Mouse (Mus musculus) bone marrow, adult 2 months (tissue): ENCODE results near the gene Fbxo36. TPM values are rescaled to one million over a fixed set of nuclear protein-coding genes. Genes with fewer than 3 reads are reported as not detected.

Experiments
- H3K27ac ChIP-seq: fragments of 200-500 bp; 2 replicates; pipeline ENCODE4 v1.5.1; 2012; ENCODE audit warnings: low read depth, mild to moderate bottlenecking, control low read depth, inconsistent platforms, low read length; ENCODE audit not compliant: control insufficient read depth, poor library complexity, insufficient read depth
- H3K4me1 ChIP-seq: fragments of 200-500 bp; 2 replicates; pipeline ENCODE4 v1.6.1; 2011; ENCODE audit warnings: low read length; ENCODE audit not compliant: control insufficient read depth, insufficient read depth
- H3K4me3 ChIP-seq: fragments of 200-500 bp; replicated peaks from 2 replicates; pipeline ENCODE3; 2011; ENCODE audit warnings: mild to moderate bottlenecking, low read depth, low read length, control low read depth; ENCODE audit not compliant: control insufficient read depth
- CTCF ChIP-seq: fragments of 200-500 bp; IDR thresholded peaks from 2 replicates; pipeline ENCODE4 v1.5.1; 2011; ENCODE audit warnings: low read length, control low read depth; ENCODE audit not compliant: control insufficient read depth, insufficient read depth
- POLR2A ChIP-seq: fragments of 200-500 bp; IDR thresholded peaks from 2 replicates; pipeline ENCODE4 v1.6.1; 2011; ENCODE audit warnings: low read depth, mild to moderate bottlenecking, control low read depth, low read length, borderline replicate concordance; ENCODE audit not compliant: control insufficient read depth
- WGBS: fragments of 180-500 bp; shearing (Covaris S2); methylation state at CpG from one replicate; pipeline ENCODE4 v1.1.7; 2018; 5-methylcytosine and 5-hydroxymethylcytosine counted together
- polyA plus RNA-seq: library from polyadenylated mRNA; stranded (reverse); fragments of >200 nt; gene quantifications from 2 replicates; pipeline ENCODE4 v1.2.4, GENCODE M21; 2011; ENCODE audit warnings: low replicate concordance; ENCODE audit not compliant: missing spikeins, insufficient read depth, insufficient read length

Fbxo36 gene
- polyA plus RNA-seq, 1 experiment, result 1.7 TPM

GRCm38 (mm10) chr1:84889330-84890004 lies 49.8 kb downstream of the Fbxo36 start:
- Histone ChIP-seq H3K4me3 (no peak overlapping the region), H3K4me1 (no peaks in the 10 kb centered on the region), H3K27ac (no peak overlapping the region)
- WGBS, result 81% methylated on average over 8 of the region's 8 CpGs
- no peak for TF ChIP-seq POLR2A
- TF ChIP-seq CTCF, result no peak

DNA sequence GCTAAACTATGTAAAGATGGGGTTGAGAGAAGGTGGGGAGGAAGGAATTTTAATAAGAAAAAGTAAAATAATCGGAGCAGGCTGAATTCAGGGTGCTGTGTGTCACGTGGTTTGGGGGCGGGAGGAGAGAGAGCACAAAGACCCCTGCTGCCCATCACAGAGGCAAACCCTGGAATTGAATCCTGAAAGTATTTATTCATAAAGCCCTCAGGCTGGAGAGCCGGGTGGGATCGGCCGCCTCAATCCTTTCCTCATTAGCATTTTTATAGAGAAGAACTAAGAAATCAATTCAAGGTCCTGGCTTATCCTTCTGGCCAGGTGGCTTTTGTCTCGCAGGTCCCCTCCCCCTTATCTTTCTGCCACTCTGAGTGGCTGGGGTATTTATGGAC lies 50.4 kb downstream of the Fbxo36 start:
- TF ChIP-seq CTCF (no peak), POLR2A (no peak)
- no peaks in the 10 kb centered on the region for H3K4me1 ChIP-seq
- WGBS, result 85% methylated on average over 7 of the region's 7 CpGs
- H3K4me3 ChIP-seq, result no peak overlapping the region
- no peak overlapping the region for H3K27ac ChIP-seq

DNA sequence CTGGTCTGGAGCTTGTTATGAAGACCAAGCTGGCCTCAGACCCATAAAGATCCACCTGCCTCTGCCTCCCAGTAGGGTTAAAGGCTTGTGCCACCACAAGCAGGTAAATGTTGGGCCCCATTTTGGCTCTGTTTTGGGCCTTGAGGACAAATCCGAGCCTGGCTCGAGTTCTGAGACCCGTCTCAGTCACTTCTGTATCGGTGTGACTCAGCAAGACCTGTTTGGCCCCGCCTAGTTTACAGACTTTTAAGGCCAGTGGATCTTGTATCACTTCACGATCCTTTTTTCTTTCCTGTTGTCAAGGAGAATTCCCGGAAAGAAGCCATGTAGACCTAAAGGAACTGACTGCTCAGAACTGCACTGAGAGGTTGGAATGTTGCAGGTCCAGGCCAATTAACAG lies 50.9 kb downstream of the Fbxo36 start:
- H3K27ac ChIP-seq, result no peak overlapping the region
- TF ChIP-seq CTCF (no peak), POLR2A (no peak)
- WGBS, result 82% methylated on average over 7 of the region's 7 CpGs
- no peak overlapping the region for H3K4me3 ChIP-seq
- no peaks in the 10 kb centered on the region for H3K4me1 ChIP-seq

GRCm38 (mm10) chr1:84891746-84892145 lies 52.1 kb downstream of the Fbxo36 start:
- WGBS, result 83% methylated on average over 9 of the region's 9 CpGs
- Histone ChIP-seq H3K27ac (no peak overlapping the region), H3K4me3 (no peak overlapping the region), H3K4me1 (no peaks in the 10 kb centered on the region)
- no peak for TF ChIP-seq POLR2A
- TF ChIP-seq CTCF, result no peak

DNA sequence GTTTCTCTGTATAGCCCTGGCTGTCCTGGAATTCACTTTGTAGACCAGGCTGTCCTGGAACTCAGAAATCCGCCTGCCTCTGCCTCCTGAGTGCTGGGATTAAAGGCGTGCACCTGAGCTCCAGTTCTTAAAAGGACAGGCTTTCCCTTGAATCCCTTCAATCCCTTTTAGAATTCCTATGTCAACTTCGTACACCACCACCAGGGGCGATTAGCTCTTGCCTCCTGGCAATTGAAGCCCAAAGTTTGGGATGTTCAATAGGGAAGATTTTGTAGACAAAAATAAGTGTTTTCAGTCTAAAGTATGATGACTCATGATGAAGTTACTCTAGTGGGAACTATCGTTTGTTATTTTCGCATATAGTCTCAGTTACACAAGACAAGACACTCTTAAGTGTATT lies 57.7 kb downstream of the Fbxo36 start:
- WGBS, result 70% methylated on average over 6 of the region's 6 CpGs
- Histone ChIP-seq H3K27ac (no peak overlapping the region), H3K4me3 (no peak overlapping the region), H3K4me1 (no peaks in the 10 kb centered on the region)
- TF ChIP-seq POLR2A (no peak), CTCF (no peak)

GRCm38 (mm10) chr1:84899156-84899555 lies 59.5 kb downstream of the Fbxo36 start:
- no peak for TF ChIP-seq CTCF
- TF ChIP-seq POLR2A, result no peak
- WGBS, result 85% methylated on average over 6 of the region's 6 CpGs
- Histone ChIP-seq H3K27ac (no peak overlapping the region), H3K4me1 (no peaks in the 10 kb centered on the region), H3K4me3 (no peak overlapping the region)

DNA sequence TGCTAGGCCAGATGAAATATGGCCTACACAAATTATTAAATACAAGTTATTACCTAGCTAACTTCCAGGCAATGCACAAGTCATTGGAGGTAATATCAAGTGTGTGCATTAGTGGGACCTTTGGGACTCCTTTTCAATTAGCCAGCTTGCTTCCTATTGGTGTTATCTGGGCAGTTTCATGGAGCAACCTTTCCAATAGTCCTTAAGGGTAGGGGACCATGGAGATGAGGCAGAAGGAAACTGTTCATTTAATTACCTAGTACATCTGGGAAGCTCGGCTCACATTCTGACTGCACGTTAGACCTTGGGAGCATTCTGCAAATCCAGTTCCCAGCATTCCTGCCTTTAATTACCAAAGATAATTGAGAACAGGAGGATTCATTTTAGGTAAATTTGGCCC lies 64.8 kb downstream of the Fbxo36 start:
- H3K27ac ChIP-seq, result no peak overlapping the region
- no peak for TF ChIP-seq POLR2A
- WGBS, result 89% methylated on average over 2 of the region's 2 CpGs
- no peak overlapping the region for H3K4me3 ChIP-seq
- H3K4me1 ChIP-seq, result no peaks in the 10 kb centered on the region

GRCm38 (mm10) chr1:84910177-84910804 lies 70.7 kb downstream of the Fbxo36 start:
- Histone ChIP-seq H3K4me3 (no peak overlapping the region), H3K4me1 (no peaks in the 10 kb centered on the region), H3K27ac (no peak overlapping the region)
- TF ChIP-seq POLR2A (no peak), CTCF (no peak)
- 55% methylated on average over 8 of the region's 8 CpGs for WGBS

- H3K27ac ChIP-seq, result no peak overlapping the region
- no peak overlapping the region for H3K4me3 ChIP-seq
- TF ChIP-seq POLR2A (no peak), CTCF (no peak)
- no peaks in the 10 kb centered on the region for H3K4me1 ChIP-seq
- 88% methylated on average over 11 of the region's 11 CpGs for WGBS
Measured at GRCm38 (mm10) chr1:84912571-84912970, 72.9 kb downstream of the Fbxo36 start.
